Mouse (Mus musculus) intestine, postnatal 0 days (tissue): ENCODE measurements around the gene Wdr72. TPM values are rescaled to one million over a fixed set of nuclear protein-coding genes. Genes with fewer than 3 reads are reported as not detected.

ENCODE experiments used
- ATAC-seq: fragments of 200-750 bp; cut with Nextera tagmentation; 2 replicates; pipeline ENCODE4 v1.8.0; 2017; ENCODE audit warnings: mild to moderate bottlenecking, moderate TSS enrichment, moderate library complexity
- H3K27ac ChIP-seq: fragments of 300-500 bp; sonication (generic); 2 replicates; pipeline ENCODE4 v1.5.1; 2014; ENCODE audit warnings: mild to moderate bottlenecking, low read depth, low read length, moderate library complexity
- H3K27me3 ChIP-seq: fragments of 300-500 bp; sonication (generic); replicated peaks from 2 replicates; pipeline ENCODE4 v1.6.1; 2014; ENCODE audit warnings: low read length, mixed read lengths; ENCODE audit not compliant: control insufficient read depth, insufficient read depth
- H3K36me3 ChIP-seq: fragments of 300-500 bp; sonication (generic); 2 replicates; pipeline ENCODE4 v1.6.1; 2014; ENCODE audit warnings: mild to moderate bottlenecking, moderate library complexity; ENCODE audit not compliant: control insufficient read depth, insufficient read depth
- H3K4me1 ChIP-seq: fragments of 300-500 bp; sonication (generic); replicated peaks from 2 replicates; pipeline ENCODE4 v1.6.1; 2014; ENCODE audit warnings: antibody characterized with exemption, low read length, mixed read lengths; ENCODE audit not compliant: control insufficient read depth, insufficient read depth
- H3K4me2 ChIP-seq: fragments of 300-500 bp; sonication (generic); replicated peaks from 2 replicates; pipeline ENCODE4 v1.6.1; 2014; ENCODE audit warnings: low read depth, mild to moderate bottlenecking, moderate library complexity
- H3K4me3 ChIP-seq: fragments of 300-500 bp; sonication (generic); 2 replicates; pipeline ENCODE4 v1.5.1; 2014; ENCODE audit warnings: low read depth, low read length
- H3K9ac ChIP-seq: fragments of 300-500 bp; sonication (generic); 2 replicates; pipeline ENCODE4 v1.6.1; 2014; ENCODE audit warnings: mild to moderate bottlenecking, low read depth, low read length
- H3K9me3 ChIP-seq: fragments of 300-500 bp; sonication (generic); 2 replicates; pipeline ENCODE4 v1.6.1; 2016; ENCODE audit warnings: mixed run types; ENCODE audit not compliant: control insufficient read depth
- CTCF ChIP-seq: sonication (generic); IDR thresholded peaks from 2 replicates; pipeline ENCODE4 v1.5.1; 2016; ENCODE audit warnings: low read depth, mild to moderate bottlenecking, control low read depth, antibody characterized with exemption, moderate library complexity
- WGBS: fragments of 180-500 bp; shearing (Covaris S2); extraction: QIAGEN DNeasy Blood & Tissue Kit; methylation state at CpG from one replicate; pipeline ENCODE4 v1.1.7; 2014; 5-methylcytosine and 5-hydroxymethylcytosine counted together
- polyA plus RNA-seq: library from polyadenylated mRNA; unstranded; fragments of >200 nt; fragmentation: Nextera tagmentation; extraction: Ambion mirVana; gene quantifications from 2 replicates; pipeline ENCODE4 v1.2.1, GENCODE M21; 2015

Gene Wdr72
- polyA plus RNA-seq, 1 experiment from 2014 or later = 0.13 TPM

DNA sequence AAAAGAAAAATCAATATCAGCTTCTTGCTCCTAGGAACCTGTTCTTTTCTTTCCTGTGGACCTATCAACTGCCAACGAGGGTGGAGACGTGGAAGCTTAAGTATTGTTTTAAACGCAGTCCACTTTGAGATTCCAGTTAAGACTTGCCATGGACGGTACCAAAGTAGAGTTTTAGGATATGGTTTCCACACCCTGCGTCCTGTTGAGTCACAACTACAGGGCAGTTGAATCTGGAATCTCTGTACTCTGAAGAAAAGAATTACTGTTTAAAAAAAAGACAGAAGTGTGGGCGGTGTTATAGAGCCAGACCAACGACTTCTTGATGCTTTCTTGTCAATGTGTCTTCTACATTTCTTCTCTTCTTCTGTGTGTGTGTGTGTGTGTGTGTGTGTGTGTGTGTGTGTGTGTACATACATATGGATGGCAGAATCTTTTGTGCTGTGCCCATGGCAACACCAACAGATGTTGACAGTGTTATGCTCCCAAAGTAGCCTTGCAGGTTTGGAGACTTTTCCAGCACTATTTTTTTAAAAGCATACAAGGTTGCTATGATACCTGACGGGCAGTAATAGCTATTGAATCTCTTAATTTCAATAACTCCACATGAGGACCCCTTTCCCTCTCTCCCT, 77.4 kb downstream of the Wdr72 start:
- no peaks in the 10 kb centered on the region for H3K36me3 ChIP-seq
- H3K4me3 ChIP-seq = no peak overlapping the region
- H3K9me3 ChIP-seq = no peaks in the 10 kb centered on the region
- no peak for TF ChIP-seq CTCF
- no peak for ATAC-seq
- WGBS = 58% methylated on average over 8 of the region's 8 CpGs
- H3K27me3 ChIP-seq = no peaks in the 10 kb centered on the region
- no peak overlapping the region for H3K4me2 ChIP-seq
- no peaks in the 10 kb centered on the region for H3K4me1 ChIP-seq
- H3K27ac ChIP-seq = no peak overlapping the region
- H3K9ac ChIP-seq = no peak overlapping the region

DNA sequence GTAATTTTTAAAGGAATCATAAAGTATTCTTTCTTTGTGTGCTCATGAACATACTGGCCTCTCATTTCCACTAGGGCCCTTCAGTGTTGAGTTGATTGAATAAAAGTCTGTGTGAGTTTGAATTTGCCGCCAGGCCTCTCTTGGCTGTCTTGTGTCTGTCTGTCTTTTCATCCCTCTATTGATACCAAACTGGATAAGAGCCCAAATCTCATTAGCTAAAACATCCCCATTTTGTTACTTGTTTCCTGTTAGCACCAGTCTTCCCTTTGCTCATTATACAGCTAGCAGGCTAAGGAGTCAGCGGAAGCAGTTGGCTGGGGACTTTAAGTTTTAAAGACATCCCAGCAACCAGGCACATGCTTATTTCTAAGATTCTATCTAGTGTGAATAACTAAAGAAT, 84.7 kb downstream of the Wdr72 start:
- 88% methylated on average over 2 of the region's 2 CpGs for WGBS
- no peak for TF ChIP-seq CTCF

DNA sequence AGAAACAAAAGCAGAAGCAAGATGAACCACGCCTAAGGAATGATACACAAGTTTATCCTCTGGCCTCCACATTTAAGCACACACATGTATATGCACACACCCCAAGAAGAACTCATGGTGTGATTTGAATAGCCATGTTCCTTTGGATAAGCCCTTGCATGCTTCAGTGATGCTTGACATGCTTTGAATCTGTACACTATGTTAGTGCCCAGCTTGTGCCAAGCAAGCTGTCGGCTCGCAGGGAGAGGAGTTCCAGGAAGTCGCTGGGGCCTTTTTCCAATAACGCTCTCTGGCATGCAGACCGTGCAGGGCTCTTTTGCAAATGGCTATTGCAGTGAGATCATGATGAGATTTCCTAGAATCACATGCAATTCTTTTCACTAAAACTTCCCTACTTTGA, 118.1 kb downstream of the Wdr72 start:
- Histone ChIP-seq H3K9me3 (no peaks in the 10 kb centered on the region), H3K36me3 (no peaks in the 10 kb centered on the region), H3K4me3 (no peak overlapping the region), H3K27ac (no peak overlapping the region), H3K27me3 (no peaks in the 10 kb centered on the region), H3K4me2 (no peak overlapping the region), H3K4me1 (no peaks in the 10 kb centered on the region), H3K9ac (no peak overlapping the region)
- no peak for TF ChIP-seq CTCF
- ATAC-seq = no peak
- 72% methylated on average over 6 of the region's 6 CpGs for WGBS

More for the DNA sequence above, 84.7 kb downstream of the Wdr72 start:
- no peaks in the 10 kb centered on the region for H3K36me3 ChIP-seq
- no peaks in the 10 kb centered on the region for H3K4me1 ChIP-seq
- no peaks in the 10 kb centered on the region for H3K9me3 ChIP-seq
- H3K9ac ChIP-seq = no peak overlapping the region
- no peak overlapping the region for H3K27ac ChIP-seq
- no peak overlapping the region for H3K4me2 ChIP-seq
- no peaks in the 10 kb centered on the region for H3K27me3 ChIP-seq
- no peak overlapping the region for H3K4me3 ChIP-seq
- no peak for ATAC-seq

- no peaks in the 10 kb centered on the region for H3K36me3 ChIP-seq
- no peak overlapping the region for H3K4me3 ChIP-seq
- no peak overlapping the region for H3K27ac ChIP-seq
- no peak overlapping the region for H3K4me2 ChIP-seq
- 58% methylated on average over 5 of the region's 5 CpGs for WGBS
- TF ChIP-seq CTCF = no peak
- H3K27me3 ChIP-seq = no peaks in the 10 kb centered on the region
- no peaks in the 10 kb centered on the region for H3K4me1 ChIP-seq
- H3K9me3 ChIP-seq = no peaks in the 10 kb centered on the region
- ATAC-seq = no peak
- H3K9ac ChIP-seq = no peak overlapping the region
These were observed 131.1 kb downstream of the Wdr72 start for GRCm38 (mm10) chr9:74241292-74241691.

GRCm38 (mm10) chr9:74248084-74248483, 137.9 kb downstream of the Wdr72 start:
- no peak overlapping the region for H3K9ac ChIP-seq
- no peak for TF ChIP-seq CTCF
- H3K9me3 ChIP-seq = no peaks in the 10 kb centered on the region
- H3K36me3 ChIP-seq = no peaks in the 10 kb centered on the region
- no peak for ATAC-seq
- no peak overlapping the region for H3K4me2 ChIP-seq
- no peak overlapping the region for H3K4me3 ChIP-seq
- WGBS = 83% methylated on average over 4 of the region's 4 CpGs
- H3K27ac ChIP-seq = no peak overlapping the region
- H3K4me1 ChIP-seq = no peaks in the 10 kb centered on the region
- no peaks in the 10 kb centered on the region for H3K27me3 ChIP-seq

DNA sequence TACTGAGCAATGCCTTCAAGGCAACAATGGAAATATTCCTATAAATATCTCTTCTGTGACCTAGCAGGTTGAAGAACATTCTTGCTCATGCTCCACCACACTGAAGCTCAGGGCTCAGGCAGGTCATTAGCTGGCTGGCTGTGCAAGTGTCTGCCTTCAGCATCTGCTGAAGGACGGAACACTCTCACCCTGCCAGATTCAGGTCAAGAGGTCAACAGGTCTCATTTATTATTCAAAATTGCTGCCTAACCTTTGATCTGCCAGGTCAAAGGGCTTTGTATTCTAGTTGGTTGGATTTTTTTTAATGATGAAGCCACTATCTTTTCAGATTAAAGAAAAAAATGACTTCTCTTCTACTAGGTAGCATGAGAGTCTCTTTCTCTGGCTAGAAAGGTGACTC, 139.3 kb downstream of the Wdr72 start:
- WGBS = 84% methylated on average over 1 of the region's 1 CpGs
- TF ChIP-seq CTCF = no peak

DNA sequence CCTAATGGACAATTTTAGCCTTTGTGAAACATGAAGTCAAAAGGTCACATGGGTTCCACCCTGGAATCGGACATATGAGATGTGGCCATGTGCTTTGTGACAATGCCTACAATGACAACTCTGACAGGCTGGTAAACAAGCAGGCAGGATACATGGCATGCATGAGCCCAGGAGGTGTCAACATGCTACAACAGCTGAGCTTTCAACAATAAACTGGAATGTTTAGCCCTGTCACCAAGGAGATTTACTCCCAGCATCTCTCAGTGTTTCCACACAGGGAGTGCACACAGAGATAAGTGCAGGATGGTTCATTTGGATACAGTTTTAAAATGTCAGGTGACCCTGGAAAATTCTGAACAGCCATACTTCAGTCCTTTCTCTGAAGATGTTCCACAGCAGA, 140.4 kb downstream of the Wdr72 start:
- no peak for ATAC-seq
- H3K27ac ChIP-seq = no peak overlapping the region
- no peak overlapping the region for H3K4me2 ChIP-seq
- TF ChIP-seq CTCF = no peak
- no peaks in the 10 kb centered on the region for H3K36me3 ChIP-seq
- WGBS = 66% methylated on average over 1 of the region's 1 CpGs
- no peak overlapping the region for H3K9ac ChIP-seq
- H3K27me3 ChIP-seq = no peaks in the 10 kb centered on the region
- H3K9me3 ChIP-seq = no peaks in the 10 kb centered on the region
- no peak overlapping the region for H3K4me3 ChIP-seq
- H3K4me1 ChIP-seq = no peaks in the 10 kb centered on the region

More for the DNA sequence above, 139.3 kb downstream of the Wdr72 start:
- H3K27me3 ChIP-seq = no peaks in the 10 kb centered on the region
- H3K9me3 ChIP-seq = no peaks in the 10 kb centered on the region
- H3K4me1 ChIP-seq = no peaks in the 10 kb centered on the region
- no peaks in the 10 kb centered on the region for H3K36me3 ChIP-seq
- H3K4me2 ChIP-seq = no peak overlapping the region
- no peak overlapping the region for H3K27ac ChIP-seq
- no peak overlapping the region for H3K9ac ChIP-seq
- H3K4me3 ChIP-seq = no peak overlapping the region
- ATAC-seq = no peak
